Mouse (Mus musculus) neural tube, embryonic 10.5 days (tissue): Measurements from ENCODE around the gene Nat9.

Experiments used
- DNase-seq: peaks from one replicate; pipeline ENCODE4 v3.0.0-alpha.2; 2017; ENCODE audit warnings: low spot score; ENCODE audit errors: extremely low spot score

Nat9 gene

DNA sequence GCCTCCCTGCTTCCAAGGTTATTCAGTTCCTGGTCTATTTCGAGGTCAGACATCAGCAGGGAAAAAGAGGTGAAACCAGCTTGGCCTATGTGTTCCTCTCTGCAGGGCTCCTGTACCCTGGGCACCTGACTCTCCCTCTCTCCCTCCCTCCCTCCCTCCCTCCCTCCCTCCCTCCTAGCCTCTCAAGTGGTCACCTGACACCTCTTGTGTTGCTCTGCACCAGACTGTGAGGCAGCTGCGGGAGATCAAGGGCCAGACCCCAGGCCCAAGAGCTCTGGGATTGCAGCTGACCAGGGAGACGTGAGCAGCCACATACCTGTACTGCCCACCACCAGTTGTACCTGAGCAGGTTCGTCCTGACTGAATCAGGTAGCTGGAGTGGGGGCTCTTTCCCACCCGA lies 27.5 kb upstream of the Nat9 start:
- no peak for DNase-seq

DNA sequence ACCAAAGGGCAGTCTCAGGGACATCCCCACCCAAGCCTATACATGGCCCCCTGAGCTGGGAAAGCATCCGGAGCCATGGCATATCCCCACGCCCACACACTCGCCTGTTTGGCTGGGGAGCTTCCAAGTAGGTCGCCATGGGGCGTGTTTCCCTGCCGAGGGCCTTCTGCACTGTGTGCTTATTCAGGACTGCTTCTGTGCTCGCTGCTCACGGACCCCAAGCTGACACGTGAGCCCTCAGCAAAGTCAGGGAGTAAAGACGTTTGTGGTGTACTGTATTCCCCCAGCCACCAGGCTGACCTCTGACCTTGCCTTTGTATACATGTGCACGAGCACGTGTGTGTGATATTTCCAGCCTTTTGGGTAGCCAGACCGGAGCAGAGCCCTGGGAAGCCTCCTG lies 24.5 kb upstream of the Nat9 start:
- DNase-seq = no peak

DNA sequence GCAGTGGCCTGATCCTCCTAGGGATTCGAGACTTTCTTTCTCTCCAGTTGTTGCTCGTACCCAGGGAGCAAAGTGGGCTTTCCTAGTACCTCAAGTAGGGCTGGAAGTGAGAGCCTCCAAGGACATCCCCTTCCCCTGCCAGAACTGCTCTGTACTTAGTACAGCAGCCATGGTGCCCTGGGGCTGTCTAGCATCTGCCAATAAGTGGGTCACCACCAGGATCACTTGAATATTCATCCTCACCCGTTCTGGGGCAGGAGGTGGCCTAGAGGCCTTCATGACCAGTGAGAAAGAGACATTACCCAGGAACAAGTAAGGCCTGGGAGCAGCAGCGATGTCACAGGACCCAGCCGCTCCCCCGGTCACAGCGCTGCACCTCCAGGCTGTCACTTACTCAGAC lies 22.3 kb upstream of the Nat9 start:
- no peak for DNase-seq

DNA sequence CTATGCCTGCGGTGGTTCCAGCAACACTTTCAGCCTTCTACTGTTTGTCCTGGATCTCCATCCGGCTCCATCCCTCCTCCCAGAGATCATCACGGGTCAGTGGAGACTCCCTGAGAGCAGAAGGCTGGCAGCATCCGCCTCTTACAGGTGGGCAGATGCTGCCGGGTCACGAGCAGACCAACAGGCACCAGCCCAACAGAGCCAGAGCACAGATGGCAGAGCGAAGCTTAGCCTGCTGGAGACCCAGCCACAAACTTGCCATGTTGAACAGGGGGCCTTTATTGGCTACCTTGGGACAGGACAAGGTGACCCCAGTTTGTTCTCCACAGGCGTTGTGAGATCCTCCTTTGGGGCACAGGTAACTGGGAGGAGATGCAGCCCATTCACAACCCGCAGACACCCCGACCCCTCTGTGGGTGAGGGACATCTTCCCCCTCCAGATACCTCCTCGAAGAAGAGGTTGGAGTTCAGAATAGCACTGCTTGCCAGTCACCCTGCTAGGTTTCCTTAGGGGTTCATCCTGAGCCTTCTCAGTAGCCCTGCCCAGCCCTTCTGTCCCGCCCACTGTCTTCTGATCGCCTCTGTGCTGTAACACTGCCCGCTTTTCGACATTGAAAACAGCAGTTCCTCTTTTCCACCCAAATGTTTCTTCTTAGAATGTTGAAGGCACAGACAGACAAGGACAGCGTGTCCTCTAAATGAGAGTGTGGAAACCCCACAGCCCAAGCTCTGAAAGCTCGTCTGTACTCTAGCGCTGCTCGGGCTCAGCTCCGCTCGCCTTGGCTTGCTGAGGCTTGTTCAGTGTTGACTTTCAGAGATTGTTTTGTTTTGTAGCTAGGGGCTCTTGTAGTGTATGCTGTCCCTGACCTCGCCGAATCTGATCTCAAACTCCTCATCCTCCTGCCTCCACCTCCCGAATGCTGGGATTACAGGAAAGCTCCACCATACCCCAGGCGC lies 21.4 kb upstream of the Nat9 start:
- no peak for DNase-seq

DNA sequence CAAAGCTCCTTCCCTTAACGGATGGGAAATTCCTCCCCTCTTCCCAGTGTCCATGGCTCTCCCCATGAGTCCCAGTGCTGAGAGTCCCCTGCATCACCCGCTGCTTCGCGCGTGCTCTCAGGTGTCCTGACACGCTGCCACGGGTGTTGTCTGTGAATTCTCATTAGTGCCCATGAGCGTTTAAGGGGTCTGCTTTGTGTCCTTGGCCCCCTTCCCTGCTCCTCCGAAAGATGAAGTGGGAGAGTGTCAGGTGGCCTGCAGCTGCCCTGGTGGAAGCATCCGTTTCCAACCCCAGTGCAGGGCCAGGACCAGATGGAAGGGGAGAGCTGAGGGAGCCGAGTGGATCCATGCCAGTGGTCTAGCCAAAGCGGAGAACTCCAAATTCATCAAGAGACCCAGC lies 20.5 kb upstream of the Nat9 start:
- no peak for DNase-seq

DNA sequence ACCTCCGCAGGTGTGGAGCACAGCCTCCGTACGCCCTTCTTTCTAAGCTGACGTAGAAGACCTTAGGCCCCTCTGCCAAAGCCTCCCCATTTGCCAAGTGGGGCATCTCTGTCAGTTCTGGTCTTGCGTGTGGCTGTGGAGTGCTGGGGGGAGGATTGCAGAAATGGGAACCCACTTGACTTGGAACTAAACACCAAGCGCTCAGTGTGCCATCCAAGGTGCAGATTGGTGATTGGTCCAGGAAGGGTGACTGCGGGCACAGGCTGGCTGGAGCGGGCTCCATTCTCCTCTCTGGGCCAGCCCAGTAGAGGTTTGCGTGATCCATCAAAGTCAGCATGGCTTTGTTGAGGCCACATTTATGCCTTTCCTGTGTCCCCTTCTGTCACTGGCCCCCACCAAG lies 15.1 kb upstream of the Nat9 start:
- no peak for DNase-seq

DNA sequence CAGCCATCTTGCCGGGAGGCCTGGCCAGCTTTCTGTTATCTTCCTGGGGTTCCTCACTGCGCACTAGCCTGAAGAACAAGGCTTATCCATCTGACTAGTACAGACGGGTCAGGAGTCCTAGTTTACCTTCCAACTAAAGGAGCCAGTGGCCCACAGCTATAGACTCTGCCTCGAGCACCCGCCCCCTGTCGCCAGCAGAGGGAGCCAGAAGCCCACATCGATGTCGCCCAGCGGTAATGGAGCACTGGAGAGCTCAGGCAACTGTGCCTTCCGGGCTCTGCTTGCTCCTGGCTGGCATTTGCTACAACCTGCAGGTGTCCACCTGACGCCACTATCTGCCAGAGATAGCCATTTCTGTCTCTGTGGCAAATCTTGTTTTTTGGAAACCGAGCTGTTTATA lies 14.7 kb upstream of the Nat9 start:
- DNase-seq = peak; percentile 82

DNA sequence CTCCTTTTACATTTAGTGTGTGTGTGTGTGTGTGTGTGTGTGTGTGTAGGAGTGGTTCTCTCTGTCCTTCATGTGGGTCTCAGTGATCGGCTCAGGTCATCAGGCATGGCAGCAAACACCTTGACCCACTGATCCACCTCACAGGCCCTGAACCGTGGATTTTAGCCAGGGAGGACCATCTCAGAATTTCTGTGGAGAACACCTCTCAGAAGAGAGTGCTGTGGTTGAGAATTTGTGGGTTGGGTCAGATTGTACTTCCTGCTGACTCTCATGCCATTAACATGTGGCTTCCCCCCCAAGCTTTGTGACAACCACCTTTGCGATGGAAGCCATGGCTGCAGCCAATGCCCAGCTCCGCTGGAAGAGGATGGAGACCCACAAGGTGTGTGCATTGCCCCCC lies 12.9 kb upstream of the Nat9 start:
- DNase-seq = no peak

DNA sequence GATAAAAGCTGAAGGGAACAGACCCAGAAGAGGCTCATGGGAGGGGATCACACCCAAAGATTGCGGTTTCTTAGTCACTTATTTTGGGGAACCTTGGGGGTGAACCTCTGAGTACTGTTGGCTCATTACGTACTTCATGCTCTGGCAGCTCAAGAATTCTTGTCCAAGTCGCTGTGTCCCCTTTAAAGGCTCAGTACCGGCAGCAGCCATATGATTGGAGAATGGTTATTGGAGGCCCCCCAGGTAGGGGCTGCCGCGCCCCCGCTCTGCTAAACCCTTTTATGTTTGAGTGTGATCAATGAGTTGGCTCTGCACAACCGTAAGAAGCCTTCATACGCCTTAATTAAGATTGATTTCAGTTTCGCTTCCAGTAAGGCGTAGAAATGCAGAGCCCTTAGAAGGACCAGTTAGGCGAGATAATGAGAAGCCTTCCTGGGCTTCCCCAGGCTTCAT lies 11.3 kb upstream of the Nat9 start:
- DNase-seq = no peak

DNA sequence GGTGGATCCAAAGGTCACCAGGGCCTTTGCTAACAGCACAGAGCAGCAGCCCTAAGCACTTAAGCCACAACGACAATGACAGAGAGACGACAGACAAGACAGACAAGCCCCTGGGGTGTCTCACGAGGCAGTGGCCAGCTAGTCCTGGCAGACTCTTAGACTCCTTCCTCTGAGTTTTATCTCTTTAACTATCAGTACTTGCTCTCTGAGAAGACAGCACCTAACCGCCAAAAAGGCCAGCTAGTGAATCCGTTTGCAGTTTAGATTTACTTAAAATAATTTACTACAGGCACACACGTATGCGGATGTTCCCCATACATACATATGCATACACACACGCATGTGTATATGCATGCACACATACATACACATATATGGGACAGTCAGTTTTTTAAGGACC lies 9.9 kb upstream of the Nat9 start:
- DNase-seq = no peak

DNA sequence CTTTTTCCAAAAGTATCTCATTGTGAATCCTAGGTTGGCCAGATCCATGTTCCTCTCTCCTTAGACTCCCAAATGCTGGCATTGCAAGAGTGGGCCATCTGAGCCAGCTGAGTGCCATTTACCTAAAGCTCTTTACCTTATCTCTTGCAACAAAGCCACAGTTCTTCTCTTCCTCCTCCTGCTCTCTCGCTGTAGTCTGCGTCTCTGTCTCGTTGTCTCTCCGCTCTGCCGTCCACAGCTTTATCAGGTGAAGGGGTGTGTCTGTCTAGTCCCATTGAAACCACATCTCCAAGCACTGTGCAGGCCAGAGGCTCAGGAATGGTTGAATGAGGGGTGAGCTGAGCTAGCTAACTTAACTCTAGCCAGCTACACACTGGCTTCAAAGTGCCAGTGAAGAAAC lies 8.3 kb upstream of the Nat9 start:
- DNase-seq = no peak

DNA sequence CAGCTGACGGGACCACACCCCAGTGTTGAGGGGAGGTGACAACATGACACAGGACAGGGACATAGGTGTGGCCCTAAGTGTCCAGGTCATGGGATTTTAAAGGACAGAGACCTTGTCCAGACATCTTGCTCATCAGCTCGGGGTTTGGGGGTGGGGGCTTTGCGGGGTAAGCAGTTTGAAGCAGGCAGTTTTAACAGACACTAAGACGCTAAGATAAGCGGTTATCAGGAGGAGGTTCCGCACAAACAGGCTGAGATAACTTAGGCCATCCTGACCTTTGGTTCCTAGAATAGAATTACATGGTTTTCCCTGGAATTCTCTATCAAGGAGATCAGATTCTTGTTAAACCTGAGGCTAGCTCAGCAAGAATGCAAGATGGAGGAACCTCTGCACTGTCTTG lies 7.0 kb upstream of the Nat9 start:
- no peak for DNase-seq

DNA sequence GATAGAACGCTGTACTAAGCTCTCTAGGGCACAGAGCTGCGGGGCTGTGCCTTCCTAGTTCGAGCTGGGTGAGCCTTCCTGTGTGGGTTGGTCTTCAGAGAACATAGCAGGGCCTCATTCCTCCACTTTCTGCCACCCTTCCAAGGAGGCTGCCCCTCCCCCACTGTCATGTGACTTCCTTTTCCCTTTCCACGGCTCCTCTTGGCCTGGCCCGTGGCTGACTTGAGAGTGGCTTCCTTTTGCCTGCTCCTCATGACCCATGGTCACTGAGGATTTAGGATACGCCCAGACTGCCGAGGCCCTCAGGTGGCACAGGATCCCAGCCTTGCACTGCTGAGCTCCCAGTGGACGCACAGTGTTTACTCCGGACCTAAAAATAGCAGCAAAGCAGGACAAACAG lies 4.5 kb upstream of the Nat9 start:
- DNase-seq = no peak

DNA sequence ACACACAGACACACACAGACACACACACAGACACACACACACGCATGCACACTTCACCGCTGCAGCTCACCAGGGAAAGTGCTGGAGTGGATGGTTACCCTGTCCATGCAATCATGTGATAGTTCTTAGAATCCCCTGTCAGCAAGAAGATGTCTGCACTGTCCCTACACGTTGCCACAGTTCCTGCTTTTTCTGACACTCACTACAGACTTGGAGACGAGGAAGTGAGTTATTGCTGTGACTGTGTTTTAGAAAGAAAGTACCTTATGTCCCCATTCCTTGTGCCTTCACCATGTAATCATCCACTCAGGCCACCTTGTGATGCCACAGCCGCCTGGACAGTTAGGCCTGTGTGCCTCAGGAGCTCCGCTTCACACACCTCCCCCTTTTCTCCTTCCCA lies 1.6 kb upstream of the Nat9 start:
- no peak for DNase-seq

DNA sequence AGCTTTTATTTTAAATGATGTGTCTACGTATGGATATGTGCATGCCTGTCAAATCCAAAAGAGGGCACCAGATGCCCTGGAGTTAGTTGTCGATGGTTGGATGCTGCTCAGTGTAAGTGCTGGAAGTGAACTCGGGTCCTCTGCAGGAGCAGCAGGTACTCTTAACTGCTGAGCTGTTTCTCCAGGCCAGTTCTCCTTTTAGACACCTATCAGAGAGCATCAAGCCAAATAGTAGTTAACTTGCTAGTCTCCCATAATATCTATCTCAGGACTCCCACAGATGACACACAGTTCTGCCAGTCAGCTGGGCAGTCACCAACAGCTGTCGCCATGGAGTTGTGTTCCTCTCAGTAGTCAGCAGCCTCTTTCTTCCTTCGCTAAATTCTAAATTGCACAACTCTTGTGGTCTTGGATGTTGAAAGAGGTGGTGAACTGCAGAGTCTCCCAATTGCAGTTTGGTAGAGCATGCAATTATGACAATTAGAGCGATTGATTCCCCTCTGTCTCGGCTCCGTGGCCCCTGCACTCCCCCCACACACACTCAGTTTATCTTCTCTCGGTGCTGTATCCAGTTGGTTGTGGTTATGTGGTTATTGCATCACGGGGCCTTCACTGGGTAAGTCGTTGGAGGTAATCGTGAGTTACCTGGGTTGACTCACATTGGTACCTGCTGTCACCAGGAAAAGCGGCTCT lies 1.0 kb upstream of the Nat9 start:
- DNase-seq = no peak

DNA sequence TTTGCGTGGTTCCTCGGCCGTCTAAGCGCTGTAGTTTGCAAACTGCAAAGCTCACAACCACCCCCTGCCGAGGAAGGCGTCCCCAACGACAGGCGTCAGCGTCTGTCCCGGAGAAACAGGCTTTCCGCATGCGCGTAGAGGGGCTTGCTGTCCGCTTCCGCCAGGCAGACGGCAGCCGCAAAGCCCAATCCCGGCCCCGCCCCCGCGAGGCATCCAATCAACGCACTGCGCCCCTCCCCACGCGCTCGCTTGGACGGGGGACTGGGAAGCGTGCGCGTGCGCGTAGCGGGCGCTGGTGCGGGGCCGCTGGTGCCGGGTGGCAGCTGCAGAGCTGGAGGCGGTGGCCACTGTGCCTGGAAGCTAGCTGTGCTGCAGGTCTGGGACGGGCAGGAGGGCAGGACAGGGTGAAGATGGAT lies 427 bp downstream of the Nat9 start, which contains the start of gene Tmem104:
Gene Tmem104 (plus strand): TSS at position 264 of the 416 bp plus-strand sequence.
- peak; percentile 98 for DNase-seq

DNA sequence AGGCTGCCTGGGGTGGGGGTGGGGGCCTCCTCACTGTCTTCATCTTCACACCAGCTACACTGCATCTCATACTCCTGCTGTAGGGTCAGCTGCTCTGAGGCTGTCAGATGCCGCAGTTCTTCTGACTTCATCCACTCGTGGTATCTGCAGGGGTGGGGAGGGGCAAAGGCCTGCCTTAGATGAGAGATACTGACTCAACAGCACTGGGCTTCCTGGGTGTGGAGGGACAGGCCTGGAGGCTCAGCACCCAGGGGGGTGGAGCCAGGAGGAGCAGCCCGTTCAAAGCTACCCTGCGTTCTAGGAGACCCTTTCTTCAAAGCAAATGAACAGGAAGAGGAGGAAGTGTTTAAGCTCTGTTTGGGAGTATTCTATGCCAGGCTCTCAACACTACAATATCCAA lies 2.7 kb downstream of the Nat9 start:
- DNase-seq = no peak

DNA sequence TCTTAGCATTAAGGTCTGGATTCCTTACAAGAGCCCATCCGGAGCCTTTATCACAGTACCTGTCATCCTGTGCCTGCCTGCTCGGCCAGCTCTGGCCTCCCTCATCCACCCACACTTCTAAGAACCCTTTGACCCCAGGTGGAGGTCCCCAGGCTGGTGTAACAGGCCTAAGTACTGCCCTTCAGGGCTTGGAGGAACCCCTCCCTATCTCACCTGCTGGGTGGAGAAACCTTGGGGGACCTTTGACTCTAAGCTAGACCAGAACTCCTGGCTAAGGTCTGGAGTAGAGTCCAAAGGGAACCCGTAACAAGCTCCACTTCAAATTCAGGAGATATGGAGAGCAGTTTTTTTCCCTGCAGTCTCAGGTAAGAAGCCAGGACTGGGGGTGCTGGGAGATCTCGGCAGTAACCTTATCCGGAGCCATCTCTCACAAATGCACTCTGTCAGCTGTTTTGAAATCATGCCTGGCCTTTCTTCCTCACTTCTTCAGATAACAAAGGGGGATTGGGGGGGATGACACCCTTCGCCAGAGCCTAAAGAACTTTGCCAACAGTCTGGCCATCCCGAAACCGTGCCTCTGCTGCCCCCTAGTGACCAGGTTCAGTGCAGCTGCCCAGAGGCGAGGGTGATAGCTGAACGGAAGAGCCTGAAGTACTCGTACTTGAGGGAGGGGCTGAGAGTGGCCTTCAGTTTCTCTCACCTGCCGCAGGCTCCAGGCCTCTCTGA lies 5.6 kb downstream of the Nat9 start:
- peak; percentile 89 for DNase-seq

DNA sequence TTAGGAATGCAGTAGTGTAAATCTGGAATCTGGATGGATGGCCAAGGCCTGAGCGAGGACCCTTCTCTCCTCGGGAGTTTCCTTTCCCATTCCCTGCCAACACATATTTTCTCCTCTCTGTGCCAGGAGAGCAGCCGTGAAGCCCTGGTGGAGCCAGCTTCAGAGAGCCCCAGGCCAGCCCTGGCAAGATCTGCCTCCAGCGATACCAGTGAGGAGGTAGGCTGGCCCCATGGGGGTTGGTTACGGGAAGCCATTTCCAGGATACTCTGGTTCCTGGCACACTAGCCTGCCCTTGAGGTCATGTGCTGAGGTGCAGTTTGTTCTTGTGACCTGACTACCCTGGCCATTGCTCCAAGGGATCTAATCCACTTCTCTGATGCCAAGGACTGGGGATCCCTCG lies 7.8 kb downstream of the Nat9 start:
- no peak for DNase-seq

DNA sequence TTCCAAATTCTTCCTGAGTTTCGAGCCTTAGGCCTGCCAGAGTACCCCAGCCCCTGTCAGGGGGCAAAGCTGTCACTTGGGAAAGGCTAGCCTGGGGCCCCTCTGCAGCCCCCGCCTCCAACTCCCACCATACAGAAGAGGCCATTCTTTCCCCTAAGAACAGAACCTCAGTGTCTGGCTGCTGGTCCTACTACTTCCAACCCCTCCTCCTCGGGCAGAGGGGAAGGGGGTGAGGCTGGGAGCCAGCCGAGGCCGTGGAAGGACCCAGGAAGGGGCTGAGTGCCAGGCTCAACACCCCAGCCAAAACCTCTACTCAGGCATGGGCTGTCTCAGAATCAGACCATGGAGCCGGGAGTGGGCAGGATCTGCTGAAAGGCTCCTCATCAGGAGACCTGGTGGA lies 8.5 kb downstream of the Nat9 start:
- no peak for DNase-seq

DNA sequence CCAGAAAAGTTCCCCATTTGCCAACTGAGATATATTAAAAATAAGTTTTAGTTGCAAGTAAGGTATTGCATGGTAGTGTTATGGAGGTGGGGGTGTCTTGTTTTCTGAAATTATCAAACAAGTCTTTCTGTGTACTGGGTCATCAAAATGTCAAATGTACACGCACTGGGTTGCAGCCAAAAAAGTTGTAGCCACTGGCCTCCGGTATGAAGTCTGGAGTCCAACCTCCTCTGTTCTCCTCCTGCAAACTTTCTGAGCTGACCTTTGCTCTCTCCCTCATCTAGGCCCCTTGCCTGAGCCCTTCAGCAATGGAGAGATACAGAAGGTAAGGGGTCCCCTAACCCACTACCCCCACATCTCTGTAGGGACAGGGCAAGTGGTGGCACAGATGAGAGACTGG lies 8.9 kb downstream of the Nat9 start:
- DNase-seq = no peak

DNA sequence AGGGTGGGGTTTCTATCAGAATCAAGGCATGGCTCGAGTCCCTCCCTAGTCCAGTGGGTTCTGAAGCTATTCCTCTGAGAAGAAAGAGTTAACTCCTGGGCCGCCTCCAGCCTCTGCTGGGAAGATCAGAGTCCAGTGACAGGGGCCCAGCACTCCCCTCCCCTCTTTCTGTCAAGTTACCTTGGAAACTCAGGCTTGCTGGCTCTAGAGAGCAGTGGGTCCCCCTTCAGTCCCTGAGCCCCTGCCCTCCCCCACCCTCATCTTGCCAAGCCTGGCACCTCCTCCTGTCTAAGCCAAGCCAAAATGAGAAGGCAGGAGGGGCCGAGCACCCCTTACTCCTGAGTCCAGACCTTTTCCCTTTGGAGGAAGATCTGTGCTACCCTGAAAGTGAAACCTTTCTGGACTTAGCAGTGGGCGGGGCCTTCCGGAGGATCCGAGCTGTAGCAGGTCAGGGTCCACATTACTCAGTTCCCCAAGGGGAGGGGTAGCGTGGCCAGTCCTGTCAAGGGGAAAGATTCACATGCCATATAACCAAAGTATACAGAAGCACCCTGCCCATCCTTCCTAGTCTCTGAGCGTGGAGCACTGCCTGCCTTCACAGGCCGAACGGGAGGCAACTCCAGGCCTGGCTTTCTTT lies 10.0 kb downstream of the Nat9 start:
- no peak for DNase-seq
